Mouse (Mus musculus) embryo, embryonic 11.5 days (tissue): ENCODE data around the gene Adcyap1r1.

Source experiments
- DNase-seq: peaks from one replicate; pipeline ENCODE4 v3.0.0-alpha.2; 2012; ENCODE audit warnings: low read depth, low spot score

The Adcyap1r1 gene

DNA sequence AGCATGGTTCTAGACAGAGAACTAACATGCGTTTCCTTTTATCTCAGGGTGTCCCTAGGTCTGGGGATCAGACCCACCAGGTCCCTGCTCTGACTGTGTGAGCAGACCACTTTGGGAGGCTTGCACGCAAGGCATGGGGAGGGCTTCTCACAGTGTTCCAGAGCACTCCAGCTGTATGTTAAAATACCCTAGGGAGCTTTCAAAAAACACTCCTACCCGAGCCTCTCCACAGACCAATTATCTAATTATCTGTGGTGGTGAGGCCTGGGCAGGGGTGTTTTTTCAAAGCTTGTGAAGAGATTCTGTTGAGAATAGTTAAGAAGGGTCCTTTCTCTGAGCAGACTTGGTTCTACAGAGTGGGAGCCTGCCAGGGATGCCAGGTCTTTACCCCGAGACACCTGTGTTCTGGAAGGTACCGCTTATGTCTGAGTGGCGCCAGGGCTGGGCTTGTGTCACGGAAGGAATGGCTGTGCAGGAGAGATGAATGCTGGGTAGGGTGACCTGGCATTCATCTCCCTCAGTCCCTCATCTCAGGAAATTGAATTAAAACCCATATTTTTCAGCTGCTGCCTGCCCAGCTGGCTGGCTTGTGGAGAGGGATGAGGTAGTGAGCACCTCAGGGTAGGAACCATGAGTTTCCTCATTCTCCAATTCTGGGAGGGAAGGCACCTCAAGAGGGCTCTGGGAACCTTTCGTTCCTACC lies 2.7 kb upstream of the Adcyap1r1 start:
- no peak for DNase-seq

GRCm38 (mm10) chr6:55452381-55452780 lies 603 bp downstream of the Adcyap1r1 start:
- DNase-seq, result no peak

DNA sequence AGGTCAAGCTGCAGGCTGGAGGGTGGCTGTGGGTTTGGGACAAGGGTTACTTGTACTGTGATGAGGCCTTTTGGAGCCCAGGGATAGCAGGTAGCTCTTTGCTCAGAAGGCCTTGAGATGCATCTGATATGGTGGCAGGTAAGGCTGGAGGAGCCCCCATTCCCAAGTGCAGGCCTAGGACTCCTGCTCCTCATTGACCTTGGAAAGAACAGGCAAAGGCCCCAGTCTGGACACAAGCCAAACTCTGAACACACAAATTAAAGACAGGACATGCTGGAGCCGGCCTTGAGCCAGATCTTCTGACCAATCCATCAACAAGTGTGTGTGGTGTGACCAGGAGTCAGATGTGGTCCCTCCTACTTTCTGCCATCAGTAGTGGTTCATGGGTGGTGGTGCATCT lies 1.8 kb downstream of the Adcyap1r1 start:
- DNase-seq, result no peak

DNA sequence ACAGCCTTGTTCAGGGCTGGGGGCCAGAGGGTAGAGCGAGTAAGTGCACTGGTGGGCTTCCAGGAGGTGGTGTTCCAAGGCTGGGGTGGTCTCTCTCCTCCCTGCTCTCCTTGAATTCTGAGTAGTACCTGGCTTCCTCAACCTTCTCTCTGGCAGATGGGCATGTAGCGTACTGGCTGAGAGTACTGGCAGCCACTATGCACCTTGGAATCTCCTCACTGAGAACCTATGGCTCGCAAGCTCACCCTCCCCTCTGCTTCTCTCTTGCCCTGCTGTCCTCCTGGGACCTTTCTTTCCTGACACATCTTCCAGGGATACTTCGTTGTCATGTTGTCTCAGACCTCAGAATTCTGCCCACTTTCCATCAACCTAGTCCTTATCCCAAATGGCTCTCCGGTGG lies 3.9 kb downstream of the Adcyap1r1 start:
- no peak for DNase-seq

- no peak for DNase-seq
These were observed 5.9 kb downstream of the Adcyap1r1 start for GRCm38 (mm10) chr6:55457727-55458126.

GRCm38 (mm10) chr6:55458156-55458555 lies 6.4 kb downstream of the Adcyap1r1 start:
- DNase-seq, result no peak

DNA sequence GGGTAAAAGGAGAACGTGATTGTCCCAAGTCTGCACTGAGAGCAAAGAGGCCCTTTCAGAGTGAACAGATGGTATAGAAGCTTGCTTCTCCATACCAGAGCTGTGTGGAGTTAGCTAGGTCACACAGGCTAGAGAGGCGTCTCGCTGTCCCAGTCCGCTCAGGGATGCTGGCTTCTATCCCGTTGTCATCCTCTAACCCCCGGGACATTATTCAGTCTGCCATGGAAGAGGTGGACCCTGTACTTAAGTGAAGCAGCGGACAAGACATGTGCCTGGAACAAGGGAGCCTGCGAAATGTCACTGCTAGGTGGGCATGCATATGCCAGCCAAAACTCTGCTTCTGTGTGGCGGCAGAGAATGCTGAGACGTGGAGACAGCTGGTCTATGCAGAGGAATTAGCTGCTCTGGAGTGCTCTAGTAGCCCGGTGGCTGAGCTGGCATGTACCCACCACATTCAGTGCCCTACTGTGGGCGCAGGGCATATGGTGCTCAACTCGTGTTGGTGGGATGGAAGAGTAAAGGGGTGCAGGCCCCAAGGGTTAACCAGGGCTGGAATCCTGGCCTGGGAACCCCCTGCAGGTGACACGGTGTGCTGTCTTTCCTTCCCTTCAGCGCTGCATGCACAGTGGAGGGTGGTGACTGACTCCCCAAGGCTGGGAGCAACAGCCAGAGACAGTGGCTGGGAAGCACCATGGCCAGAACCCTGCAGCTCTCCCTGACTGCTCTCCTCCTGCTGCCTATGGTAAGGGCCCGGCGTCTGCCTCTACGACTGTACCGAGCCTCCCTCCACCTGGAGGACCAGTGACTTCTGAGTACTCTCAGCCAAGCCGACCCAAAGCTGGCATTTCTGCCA lies 8.0 kb downstream of the Adcyap1r1 start:
- no peak for DNase-seq

GRCm38 (mm10) chr6:55461141-55461540 lies 9.4 kb downstream of the Adcyap1r1 start:
- no peak for DNase-seq

DNA sequence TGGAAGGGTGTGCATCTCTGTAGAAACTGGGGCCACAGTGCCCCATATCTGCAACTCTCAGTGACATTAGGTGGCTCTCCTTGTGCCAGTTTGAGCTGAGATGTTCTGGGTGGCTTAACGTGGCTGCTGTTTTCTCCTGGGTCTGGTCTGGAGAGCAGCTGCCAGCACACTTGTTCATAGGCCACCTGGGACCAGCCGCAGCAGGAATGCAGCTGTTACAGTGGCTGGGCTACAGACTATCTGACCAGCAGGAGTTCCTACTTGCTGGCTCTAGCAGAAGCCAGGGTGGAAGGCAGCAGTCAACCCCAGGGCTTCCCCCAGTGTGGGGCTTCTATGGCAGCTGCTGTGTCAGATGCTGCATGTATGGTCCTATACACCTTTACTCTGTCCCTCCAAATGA lies 9.9 kb downstream of the Adcyap1r1 start:
- DNase-seq, result no peak

GRCm38 (mm10) chr6:55462394-55462793 lies 10.6 kb downstream of the Adcyap1r1 start:
- no peak for DNase-seq

- no peak for DNase-seq
These were observed 12.2 kb downstream of the Adcyap1r1 start for GRCm38 (mm10) chr6:55463966-55464365.

- DNase-seq, result no peak
These were observed 13.5 kb downstream of the Adcyap1r1 start for GRCm38 (mm10) chr6:55465311-55465710.

DNA sequence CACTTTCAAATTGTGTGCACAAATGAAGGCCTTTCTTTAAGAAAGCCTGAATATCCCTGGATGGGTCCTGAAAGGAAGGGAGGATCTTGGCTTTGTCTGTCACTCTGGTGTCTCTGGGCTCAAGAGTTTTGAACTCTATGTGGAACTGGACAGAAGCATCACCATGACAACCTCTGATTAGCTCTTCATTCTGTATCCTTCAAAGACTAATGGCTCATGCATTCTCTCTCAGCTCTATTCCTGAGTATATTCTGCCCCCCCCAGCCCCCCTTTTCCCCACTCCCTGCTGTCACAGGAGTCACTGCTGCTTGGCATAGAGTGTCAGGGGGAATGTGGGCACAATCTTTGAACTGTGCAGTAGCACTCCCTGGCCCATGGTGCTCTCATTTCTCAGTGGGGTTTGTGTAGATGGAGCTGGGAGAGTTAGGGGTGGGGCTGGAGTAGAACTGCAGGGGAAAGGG lies 14.6 kb downstream of the Adcyap1r1 start:
- DNase-seq, result no peak

- DNase-seq, result no peak
These were observed 18.9 kb downstream of the Adcyap1r1 start for GRCm38 (mm10) chr6:55470691-55471090.

DNA sequence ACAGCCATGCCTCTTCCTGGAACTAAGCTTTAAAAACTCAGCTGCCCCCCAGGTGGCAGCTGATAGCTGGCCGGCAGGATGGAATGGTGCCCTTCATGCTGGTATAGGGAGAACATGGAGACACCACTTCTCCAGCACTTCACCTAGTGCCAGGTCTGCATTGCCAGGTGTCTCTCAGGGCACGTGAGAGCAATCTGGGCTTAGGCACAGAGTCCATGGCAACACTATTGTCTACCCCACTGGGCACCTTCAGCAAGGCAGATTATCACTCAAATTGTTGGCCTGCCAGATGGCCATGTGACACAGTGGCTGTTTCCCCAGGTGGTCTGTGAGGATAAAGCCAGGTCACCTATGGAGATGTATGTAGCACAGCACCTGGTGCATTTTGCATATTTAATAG lies 20.6 kb downstream of the Adcyap1r1 start:
- no peak for DNase-seq

- DNase-seq, result no peak
These were observed 29.2 kb downstream of the Adcyap1r1 start for GRCm38 (mm10) chr6:55480988-55481387.

DNA sequence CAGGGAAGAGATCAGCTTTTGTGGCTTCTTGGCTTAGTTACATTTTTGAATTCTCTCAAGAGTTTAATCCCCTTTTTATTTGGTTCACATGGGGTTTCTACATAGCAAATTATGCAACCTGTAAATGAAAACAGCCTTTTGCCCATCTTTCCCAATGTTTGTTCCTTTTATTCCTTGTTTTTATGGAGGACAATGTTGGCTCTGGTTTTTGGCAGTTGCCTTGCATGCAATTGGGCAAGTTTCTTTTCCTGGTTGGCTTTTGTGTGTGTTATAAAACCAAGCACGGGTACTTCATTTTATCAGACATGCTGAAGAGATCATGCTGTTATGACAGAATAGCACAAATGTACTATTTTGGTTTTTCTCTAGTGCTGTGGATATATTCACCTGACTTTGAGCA lies 30.7 kb downstream of the Adcyap1r1 start:
- DNase-seq, result no peak

- DNase-seq, result no peak
These were observed 31.6 kb downstream of the Adcyap1r1 start for GRCm38 (mm10) chr6:55483360-55483759.

DNA sequence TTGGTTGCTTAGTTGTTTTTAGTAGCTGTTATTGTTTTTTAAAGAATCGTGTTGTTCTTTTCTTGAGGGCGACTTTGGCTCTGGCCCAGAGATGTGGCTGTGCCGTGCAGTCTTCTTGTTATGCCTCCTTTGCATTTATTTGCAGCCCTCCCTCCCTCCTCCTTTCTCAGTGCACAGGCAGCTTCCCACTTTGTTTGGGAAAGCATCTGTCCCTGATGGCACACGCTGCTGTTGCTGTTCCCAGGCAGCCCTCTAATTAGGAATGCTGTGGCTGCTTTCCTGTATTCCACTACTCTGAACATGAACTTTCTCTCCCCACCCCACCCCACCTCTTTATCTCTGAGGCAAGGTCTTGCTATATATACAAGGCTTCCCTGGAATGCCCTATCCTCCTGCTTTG lies 32.4 kb downstream of the Adcyap1r1 start:
- DNase-seq, result no peak

DNA sequence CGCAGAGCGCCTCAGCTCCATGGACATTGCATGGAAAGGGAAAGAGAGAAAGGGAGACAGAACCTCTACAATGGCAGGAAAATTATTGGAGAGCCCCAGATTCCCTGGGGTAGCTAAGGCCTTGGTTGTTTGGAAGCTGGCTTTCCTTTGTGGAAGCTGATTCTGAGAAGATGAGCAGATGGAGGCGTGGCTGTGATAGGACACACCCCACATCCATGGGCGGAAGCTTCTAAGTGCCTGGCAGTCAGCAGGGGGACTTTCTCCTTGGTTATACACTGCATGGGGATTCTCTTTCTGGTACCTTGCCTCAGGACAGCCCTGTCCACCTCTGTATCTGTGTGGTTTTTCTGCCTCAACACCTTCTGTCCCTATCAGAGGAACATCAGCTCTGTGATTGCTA lies 33.4 kb downstream of the Adcyap1r1 start:
- no peak for DNase-seq

DNA sequence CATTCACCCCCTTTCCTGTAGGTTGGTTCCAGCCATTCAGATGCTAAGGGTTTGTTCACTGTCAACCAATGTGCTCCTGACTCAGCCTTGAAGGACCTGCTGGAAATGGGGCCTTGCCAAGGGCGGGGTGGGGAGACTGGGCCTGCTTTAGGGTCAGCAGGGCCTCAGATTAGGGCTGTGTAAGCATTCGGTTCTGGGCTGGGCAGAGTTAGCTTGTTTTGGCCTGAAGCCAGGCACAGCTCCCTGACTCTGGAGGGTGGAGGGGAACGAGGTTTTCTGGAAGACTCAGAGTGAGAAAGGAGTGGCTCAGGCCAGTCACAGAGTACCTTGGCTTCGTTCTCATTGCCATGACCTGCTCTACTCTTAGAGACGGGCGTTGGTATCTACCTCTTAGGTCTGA lies 35.9 kb downstream of the Adcyap1r1 start:
- DNase-seq, result no peak

DNA sequence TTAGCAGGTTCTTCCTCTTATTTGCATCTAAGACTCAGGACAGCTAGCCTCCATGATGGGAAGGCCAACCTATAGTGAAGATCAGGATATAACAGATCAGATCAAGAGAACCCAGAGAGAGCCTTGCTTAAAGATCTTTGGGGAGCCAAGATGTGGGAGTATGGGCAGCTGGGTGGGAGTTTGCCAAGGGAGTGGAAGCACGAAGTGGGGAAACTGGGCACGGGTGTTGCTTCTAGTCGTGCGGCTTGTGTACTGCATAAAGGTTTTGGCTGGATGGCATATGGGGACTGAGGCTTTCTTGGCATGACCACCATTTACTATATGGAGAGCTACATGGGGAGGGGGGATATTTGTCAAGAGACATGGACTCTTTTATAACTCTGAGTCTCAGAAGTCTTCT lies 44.4 kb downstream of the Adcyap1r1 start:
- no peak for DNase-seq

DNA sequence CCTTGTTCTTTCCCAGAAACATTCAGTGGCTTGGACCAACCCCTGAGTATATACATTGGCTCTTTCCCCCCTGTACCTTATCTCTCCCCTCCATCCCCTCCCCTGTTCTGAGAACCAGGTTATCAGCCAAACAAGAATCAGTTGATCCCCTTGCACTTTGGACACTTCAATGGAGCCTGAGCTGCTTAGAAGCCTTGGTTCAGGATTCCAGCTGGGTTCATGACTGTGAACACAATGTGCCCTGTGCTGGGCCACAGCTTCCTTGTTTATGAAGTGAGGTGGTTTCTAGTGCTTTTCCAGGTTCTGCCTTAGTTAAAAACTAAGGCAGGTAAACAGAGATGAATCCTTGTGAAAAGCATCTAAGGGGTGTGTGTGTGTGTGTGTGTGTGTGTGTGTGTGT lies 47.0 kb downstream of the Adcyap1r1 start:
- no peak for DNase-seq
